ENCODE assay signal across 8 mouse cellular contexts in genomic region chr1:131528561-131529166, GRCm38 (mm10). TPM values are rescaled to one million over a fixed set of nuclear protein-coding genes. Genes with fewer than 3 reads are reported as not detected.
A peak's percentile ranks its signal among the peaks of the same experiment; 100 is the strongest.
DNase-seq lines count a peak whose midpoint lies in the region; ATAC-seq and TF ChIP-seq lines count a peak whose summit lies in the region.

No protein-coding gene starts in this region.

- peak overlapping the region; percentile 75 for H3K9ac ChIP-seq in heart, embryonic 14.5 days (ENCODE audit: low read length)
- peak overlapping the region; percentile 76 for H3K9ac ChIP-seq in heart, embryonic 16.5 days (ENCODE audit: low read length)
- peak overlapping the region; percentile 27 for H3K9ac ChIP-seq in lung, postnatal 0 days (replicated peaks; ENCODE audit: low read depth)

- TF ChIP-seq CTCF in lung, postnatal 0 days (IDR thresholded peaks at IDR 0.05) = no peak

- peaks cover 9 to 31% of the 10 kb centered on the region in 2 experiments for H3K4me1 ChIP-seq in heart, embryonic 14.5 days (ENCODE audit: control insufficient read depth in 2 of 2, insufficient read depth in 2 of 2, low read length in 2 of 2)
- peaks cover 22% of the 10 kb centered on the region for H3K4me1 ChIP-seq in heart, embryonic 16.5 days (ENCODE audit: control insufficient read depth, insufficient read depth, low read length)
- peaks cover 19% of the 10 kb centered on the region for H3K4me1 ChIP-seq in lung, postnatal 0 days (ENCODE audit: insufficient read depth, low read depth, low read length)

- no peaks in the 10 kb centered on the region for H3K27me3 ChIP-seq in heart, embryonic 14.5 days (ENCODE audit: control insufficient read depth, insufficient read depth, low read length)
- H3K27me3 ChIP-seq in heart, embryonic 16.5 days (ENCODE audit: control insufficient read depth, insufficient read depth, low read length) = no peaks in the 10 kb centered on the region
- no peaks in the 10 kb centered on the region for H3K27me3 ChIP-seq in lung, postnatal 0 days (replicated peaks; ENCODE audit: insufficient read depth, low read length)

- no peak for ATAC-seq in heart, embryonic 14.5 days (ENCODE audit: insufficient number of reproducible peaks, insufficient read depth, low FRiP score, low read depth)
- no peak for ATAC-seq in heart, embryonic 16.5 days (replicated peaks; ENCODE audit: extremely low read depth, insufficient read depth, low FRiP score)
- ATAC-seq in lung, postnatal 0 days = no peak

- peak overlapping the region; percentile 89 for H3K4me2 ChIP-seq in heart, embryonic 14.5 days (ENCODE audit: low read length)
- peak overlapping the region; percentile 84 for H3K4me2 ChIP-seq in heart, embryonic 16.5 days (ENCODE audit: low read depth, low read length)
- H3K4me2 ChIP-seq in lung, postnatal 0 days (replicated peaks; ENCODE audit: low read depth, low read length) = peak overlapping the region; percentile 87

- H3K9me3 ChIP-seq in heart, embryonic 14.5 days (ENCODE audit: control insufficient read depth, low read length) = no peaks in the 10 kb centered on the region
- no peaks in the 10 kb centered on the region for H3K9me3 ChIP-seq in heart, embryonic 16.5 days (replicated peaks; ENCODE audit: control insufficient read depth, low read length)
- no peaks in the 10 kb centered on the region for H3K9me3 ChIP-seq in lung, postnatal 0 days (ENCODE audit: low read length)

- H3K4me3 ChIP-seq in heart, embryonic 14.5 days (ENCODE audit: control insufficient read depth in 1 of 2, insufficient read depth in 1 of 2, low read depth in 1 of 2, low read length in 2 of 2) = peak overlapping the region; percentile 84 to 90
- peak overlapping the region; percentile 84 for H3K4me3 ChIP-seq in heart, embryonic 16.5 days (ENCODE audit: low read length)
- peak overlapping the region; percentile 76 for H3K4me3 ChIP-seq in lung, postnatal 0 days (ENCODE audit: low read depth, low read length)

- DNase-seq in heart, postnatal 10 days = no peak
- peak; percentile 32 for DNase-seq in MN1 (ENCODE audit: low spot score)
- peak; percentile 26 for DNase-seq in lung, postnatal 0 days (ENCODE audit: low spot score)
- no peak for DNase-seq in spleen, postnatal 10 days (ENCODE audit: low spot score in 2 of 2)
- no peak for DNase-seq in right cerebral cortex, adult 2 months (ENCODE audit: low spot score in 2 of 2)
- DNase-seq in frontal cortex, postnatal 10 days (ENCODE audit: low spot score in 2 of 2) = no peak

- 0% methylated on average over 9 of the region's 9 CpGs for WGBS in heart, embryonic 14.5 days
- WGBS in heart, embryonic 16.5 days = under 1% methylated on average over 9 of the region's 9 CpGs
- 0% methylated on average over 9 of the region's 9 CpGs for WGBS in lung, postnatal 0 days

- intact Hi-C loops in heart, postnatal 10 days (cut with DNase I) = loop anchor here (1.0 to 5.0 kb wide), 3 partner anchors 27 to 181 kb away; no protein-coding TSS in a partner anchor

- no peaks in the 10 kb centered on the region for H3K36me3 ChIP-seq in heart, embryonic 14.5 days (ENCODE audit: control insufficient read depth, insufficient read depth, low read length)
- H3K36me3 ChIP-seq in heart, embryonic 16.5 days (ENCODE audit: control insufficient read depth, insufficient read depth) = no peaks in the 10 kb centered on the region
- H3K36me3 ChIP-seq in lung, postnatal 0 days (ENCODE audit: insufficient read depth, low read length) = no peaks in the 10 kb centered on the region

- TF ChIP-seq EP300 in lung, postnatal 0 days (IDR thresholded peaks at IDR 0.05) = no peak

- peak overlapping the region; percentile 89 to 90 for H3K27ac ChIP-seq in heart, embryonic 14.5 days (replicated peaks in 1 of 2; ENCODE audit: control insufficient read depth in 1 of 2, insufficient read depth in 1 of 2, low read depth in 2 of 2, low read length in 2 of 2)
- peak overlapping the region; percentile 83 for H3K27ac ChIP-seq in heart, embryonic 16.5 days (ENCODE audit: low read length)
- peak overlapping the region; percentile 58 for H3K27ac ChIP-seq in lung, postnatal 0 days (ENCODE audit: low read length)

RNA-seq across cellular contexts. Expression of gene Fam72a, which starts 1.0 kb away (rescaled TPM):
- 2.0 and 2.2 TPM in 2 replicates for polyA plus RNA-seq in heart, embryonic 14.5 days (2014; fragmentation: Nextera tagmentation; extraction: Ambion mirVana)
- 1 to 10 TPM; 1.1 to 1.2 TPM for total RNA-seq in heart, postnatal 10 days (2021)
- polyA plus RNA-seq in heart, embryonic 16.5 days (2015; fragmentation: Nextera tagmentation; extraction: Ambion mirVana) = 2.4 and 3.2 TPM in 2 replicates
- 1.1 and 1.3 TPM in 2 replicates for polyA plus RNA-seq in lung, postnatal 0 days (2015; fragmentation: Nextera tagmentation; extraction: Ambion mirVana)

RNA-seq across cellular contexts. Expression of gene Srgap2, which starts 1.5 kb away (rescaled TPM):
- 14.9 and 15.7 TPM in 2 replicates for polyA plus RNA-seq in heart, embryonic 14.5 days (2014; fragmentation: Nextera tagmentation; extraction: Ambion mirVana)
- 10 to 100 TPM; 34.2 to 36.0 TPM for total RNA-seq in heart, postnatal 10 days (2021)
- 13.3 and 16.6 TPM in 2 replicates for polyA plus RNA-seq in heart, embryonic 16.5 days (2015; fragmentation: Nextera tagmentation; extraction: Ambion mirVana)
- polyA plus RNA-seq in lung, postnatal 0 days (2015; fragmentation: Nextera tagmentation; extraction: Ambion mirVana) = 9.5 and 10.1 TPM in 2 replicates

Comparison
In these comparisons a context has a peak if more than half of its experiments do, and no peak if none do; other contexts are left out.
1. DNase-seq: peak in MN1 (single experiment) and lung, postnatal 0 days (single experiment); none in heart, postnatal 10 days (0 of 2), spleen, postnatal 10 days (0 of 2), right cerebral cortex, adult 2 months (0 of 2) and frontal cortex, postnatal 10 days (0 of 2).
2. Peak in every context shown above with its lines, with median percentiles within 50 percentile points of each other: H3K27ac ChIP-seq, H3K4me2 ChIP-seq, H3K4me3 ChIP-seq and H3K9ac ChIP-seq.